ENCODE assay signal across 11 mouse cellular contexts in genomic region chr9:107961351-107961762, GRCm38 (mm10). TPM values are rescaled to one million over a fixed set of nuclear protein-coding genes. Genes with fewer than 3 reads are reported as not detected.
A peak's percentile ranks its signal among the peaks of the same experiment; 100 is the strongest.
DNase-seq lines count a peak whose midpoint lies in the region; ATAC-seq and TF ChIP-seq lines count a peak whose summit lies in the region.
"Had no signal": no experiment of that assay in that cellular context is flagged by ENCODE, and none has a peak within 500 bp of the region (broad histone marks: within the 10 kb centered on the region; RNA-seq: fewer than 3 reads in every experiment).

No protein-coding gene starts in this region.

- TF ChIP-seq POLR2A in cortical plate, adult 2 months (IDR thresholded peaks at IDR 0.05; ENCODE audit: extremely low read depth, insufficient read depth, low read length), result peak; percentile 77

- H3K27ac ChIP-seq in cortical plate, adult 2 months (ENCODE audit: insufficient read depth, low read length), result peak overlapping the region; percentile 62
- peak overlapping the region; percentile 92 for H3K27ac ChIP-seq in layer of hippocampus, adult 2 months
- peak overlapping the region; percentile 87 for H3K27ac ChIP-seq in midbrain, embryonic 15.5 days

- peaks cover 2% of the 10 kb centered on the region; the same call in 1 of the 2 replicates for H3K4me1 ChIP-seq in cortical plate, adult 2 months (ENCODE audit: control insufficient read depth, insufficient read depth, low read length)
- peaks cover 28% of the 10 kb centered on the region for H3K4me1 ChIP-seq in midbrain, embryonic 15.5 days

- ATAC-seq in midbrain, embryonic 15.5 days (replicated peaks), result peak; percentile 77
- no peak for ATAC-seq in erythroblast, adult 5-6 weeks (replicated peaks; ENCODE audit: low FRiP score, poor library complexity, severe bottlenecking)
- ATAC-seq: inflammation-experienced regulatory T-cells, adult 6 months had no signal

- H3K4me3 ChIP-seq in cortical plate, adult 2 months (ENCODE audit: insufficient read depth, low read length), result no peak overlapping the region
- peak overlapping the region; percentile 36; the same call in 1 of the 2 replicates for H3K4me3 ChIP-seq in layer of hippocampus, adult 2 months
- H3K4me3 ChIP-seq in midbrain, embryonic 15.5 days, result peak overlapping the region; percentile 13; the same call in 1 of the 2 replicates

- H3K4me2 ChIP-seq in midbrain, embryonic 15.5 days, result peak overlapping the region; percentile 37

- no peaks in the 10 kb centered on the region for H3K9me3 ChIP-seq in midbrain, embryonic 15.5 days

- 0 out of 2 replicates have a peak overlapping the region, but pooled peaks have one; percentile 2 for H3K9ac ChIP-seq in midbrain, embryonic 15.5 days

- no peaks in the 10 kb centered on the region for H3K27me3 ChIP-seq in midbrain, embryonic 15.5 days (replicated peaks)

- no peak for TF ChIP-seq CTCF in cortical plate, adult 2 months (IDR thresholded peaks at IDR 0.05; ENCODE audit: extremely low read depth, insufficient read depth, low read length)
- no peak for TF ChIP-seq CTCF in layer of hippocampus, adult 2 months (conservative IDR thresholded peaks at IDR 0.05)

- WGBS in midbrain, embryonic 15.5 days, result 60% methylated on average over 10 of the region's 10 CpGs

- H3K36me3 ChIP-seq in midbrain, embryonic 15.5 days (replicated peaks), result no peaks in the 10 kb centered on the region

- peak; percentile 71 for DNase-seq in MN1 (ENCODE audit: low spot score)
- DNase-seq in layer of hippocampus, adult 2 months (ENCODE audit: low spot score in 2 of 2), result peak; percentile 77 to 89
- DNase-seq in thymus, postnatal 25 days, result no peak
- DNase-seq in embryo, embryonic 10 days (ENCODE audit: low spot score), result no peak
- DNase-seq in heart, postnatal 4 days, result no peak
- DNase-seq: cerebellum, adult 8-10 months had no signal

RNA-seq across cellular contexts. Expression of gene Traip, which starts 11.4 kb away (rescaled TPM):
- polyA plus RNA-seq in cortical plate, adult 2 months (2012; rRNA removed), result 11.1 and 15.7 TPM in 2 replicates
- 10 to 100 TPM; 23.1 to 23.9 TPM for total RNA-seq in layer of hippocampus, adult 2 months (2021)
- 10.1 and 10.2 TPM in 2 replicates for polyA plus RNA-seq in midbrain, embryonic 15.5 days (2015; fragmentation: Nextera tagmentation; extraction: Ambion mirVana)
- total RNA-seq in erythroblast, adult 5-6 weeks (2015; ENCODE audit: low replicate concordance), result 2.5 and 4.4 TPM in 2 replicates
- 12.5 and 15.2 TPM in 2 replicates for total RNA-seq in erythroblast, adult 5-6 weeks (2017; ENCODE audit: low replicate concordance)
- 10 to 100 TPM in 1 of 2 experiments, 1 to 10 TPM in 1; 7.4 to 10.5 TPM for total RNA-seq in heart, postnatal 4 days (2021)

RNA-seq across cellular contexts. Expression of gene Uba7, which starts 13.9 kb away (rescaled TPM):
- polyA plus RNA-seq in cortical plate, adult 2 months (2012; rRNA removed), result 13.5 and 14.9 TPM in 2 replicates
- total RNA-seq in layer of hippocampus, adult 2 months (2021), result 1 to 10 TPM; 5.4 to 5.7 TPM
- 5.9 and 6.7 TPM in 2 replicates for polyA plus RNA-seq in midbrain, embryonic 15.5 days (2015; fragmentation: Nextera tagmentation; extraction: Ambion mirVana)
- total RNA-seq in erythroblast, adult 5-6 weeks (2015; ENCODE audit: low replicate concordance), result 392 and 403 TPM in 2 replicates
- 364 and 493 TPM in 2 replicates for total RNA-seq in erythroblast, adult 5-6 weeks (2017; ENCODE audit: low replicate concordance)
- 10 to 100 TPM; 13.6 to 13.9 TPM for total RNA-seq in heart, postnatal 4 days (2021)

RNA-seq across cellular contexts. Expression of gene Gm20661, which starts 21.5 kb away (rescaled TPM):
- polyA plus RNA-seq in cortical plate, adult 2 months (2012; rRNA removed), result 0.15 and 0.35 TPM in 2 replicates
- total RNA-seq in layer of hippocampus, adult 2 months (2021), result 1 to 10 TPM; 1.1 to 1.7 TPM
- 0.88 and 1.6 TPM in 2 replicates for polyA plus RNA-seq in midbrain, embryonic 15.5 days (2015; fragmentation: Nextera tagmentation; extraction: Ambion mirVana)
- 0.96 and 4.4 TPM in 2 replicates for total RNA-seq in erythroblast, adult 5-6 weeks (2015; ENCODE audit: low replicate concordance)
- 5.3 and 12.9 TPM in 2 replicates for total RNA-seq in erythroblast, adult 5-6 weeks (2017; ENCODE audit: low replicate concordance)
- total RNA-seq in heart, postnatal 4 days (2021), result 1 to 10 TPM in 1 of 2 experiments, under 1 TPM in 1; 0.72 to 1.2 TPM
- total RNA-seq: gastrocnemius, adult 18-20 months had no signal
- polyA plus RNA-seq: inflammation-experienced regulatory T-cells, adult 6 months had no signal

RNA-seq across cellular contexts. Expression of gene Inka1, which starts 24.3 kb away (rescaled TPM):
- polyA plus RNA-seq in cortical plate, adult 2 months (2012; rRNA removed), result 4.8 and 7.4 TPM in 2 replicates
- total RNA-seq in layer of hippocampus, adult 2 months (2021), result 10 to 100 TPM in 1 of 2 experiments, 1 to 10 TPM in 1; 9.7 to 10.8 TPM
- polyA plus RNA-seq in midbrain, embryonic 15.5 days (2015; fragmentation: Nextera tagmentation; extraction: Ambion mirVana), result 15.1 and 17.1 TPM in 2 replicates
- 11.1 and 32.3 TPM in 2 replicates for total RNA-seq in erythroblast, adult 5-6 weeks (2015; ENCODE audit: low replicate concordance)
- 16.3 and 18.1 TPM in 2 replicates for total RNA-seq in erythroblast, adult 5-6 weeks (2017; ENCODE audit: low replicate concordance)
- 10 to 100 TPM; 24.8 to 27.7 TPM for total RNA-seq in heart, postnatal 4 days (2021)

RNA-seq across cellular contexts. Expression of gene Camkv, which starts 25.9 kb away (rescaled TPM):
- polyA plus RNA-seq in cortical plate, adult 2 months (2012; rRNA removed), result 459 and 489 TPM in 2 replicates
- 100 to 1,000 TPM; 532 to 547 TPM for total RNA-seq in layer of hippocampus, adult 2 months (2021)
- 66.7 and 67.3 TPM in 2 replicates for polyA plus RNA-seq in midbrain, embryonic 15.5 days (2015; fragmentation: Nextera tagmentation; extraction: Ambion mirVana)
- total RNA-seq in erythroblast, adult 5-6 weeks (2015; ENCODE audit: low replicate concordance), result not detected in 2 replicates
- not detected in 2 replicates for total RNA-seq in erythroblast, adult 5-6 weeks (2017; ENCODE audit: low replicate concordance)
- total RNA-seq in heart, postnatal 4 days (2021), result not detected
- polyA plus RNA-seq: inflammation-experienced regulatory T-cells, adult 6 months had no signal

Comparison
In these comparisons a context has a peak if more than half of its experiments do, and no peak if none do; other contexts are left out.
1. DNase-seq: peak in MN1 (single experiment) and layer of hippocampus, adult 2 months (2 of 2); none in thymus, postnatal 25 days (single experiment), embryo, embryonic 10 days (single experiment) and heart, postnatal 4 days (single experiment).
2. RNA of gene Uba7, which starts 13.9 kb away (total RNA-seq): 364 to 493 TPM in erythroblast, adult 5-6 weeks; 13.6 to 13.9 TPM in heart, postnatal 4 days and 5.4 to 5.7 TPM in layer of hippocampus, adult 2 months; every median in the first group is over 10 times any median in the second.
3. Peak in every context shown above with its lines, with median percentiles within 50 percentile points of each other: H3K27ac ChIP-seq.